Mouse (Mus musculus) A20 (cell line): ENCODE data around the gene Tacc3.

ENCODE experiments used
- DNase-seq: peaks from one replicate; pipeline ENCODE4 v3.0.0-alpha.2; 2011; ENCODE audit warnings: low read depth, low spot score

Tacc3 gene

GRCm38 (mm10) chr5:33655251-33655840, 2.6 kb upstream of the Tacc3 start:
- peak; percentile 75 for DNase-seq

GRCm38 (mm10) chr5:33656739-33657138, 1.2 kb upstream of the Tacc3 start:
- peak; percentile 45 for DNase-seq

- DNase-seq = peak; percentile 91
Observed at GRCm38 (mm10) chr5:33657251-33657786, 609 bp upstream of the Tacc3 start.

- no peak for DNase-seq
Observed at GRCm38 (mm10) chr5:33658664-33659050, 729 bp downstream of the Tacc3 start.

GRCm38 (mm10) chr5:33668223-33668622, 10.3 kb downstream of the Tacc3 start:
- DNase-seq = peak; percentile 51

- no peak for DNase-seq
Observed at GRCm38 (mm10) chr5:33671659-33672058, 13.7 kb downstream of the Tacc3 start.

- DNase-seq = no peak
Observed at GRCm38 (mm10) chr5:33674439-33674838, 16.5 kb downstream of the Tacc3 start.

- peak; percentile 51 for DNase-seq
Observed at GRCm38 (mm10) chr5:33675964-33676363, 18.0 kb downstream of the Tacc3 start.

GRCm38 (mm10) chr5:33678244-33678643, 20.3 kb downstream of the Tacc3 start:
- DNase-seq = no peak

- no peak for DNase-seq
Observed at GRCm38 (mm10) chr5:33681044-33681443, 23.1 kb downstream of the Tacc3 start.

- DNase-seq = no peak
Observed at GRCm38 (mm10) chr5:33681611-33682388, 23.9 kb downstream of the Tacc3 start.

- DNase-seq = peak; percentile 71
Observed at GRCm38 (mm10) chr5:33682963-33683362, 25.0 kb downstream of the Tacc3 start.

GRCm38 (mm10) chr5:33683897-33684652, 26.1 kb downstream of the Tacc3 start:
- DNase-seq = peak; percentile 62

GRCm38 (mm10) chr5:33684932-33685331, 27.0 kb downstream of the Tacc3 start:
- DNase-seq = no peak

- DNase-seq = no peak
Observed at GRCm38 (mm10) chr5:33687142-33687541, 29.2 kb downstream of the Tacc3 start.

- DNase-seq = no peak
Observed at GRCm38 (mm10) chr5:33688278-33689220, 30.6 kb downstream of the Tacc3 start.

- no peak for DNase-seq
Observed at GRCm38 (mm10) chr5:33689221-33689844, 31.4 kb downstream of the Tacc3 start.

- no peak for DNase-seq
Observed at GRCm38 (mm10) chr5:33689852-33690645, 32.1 kb downstream of the Tacc3 start.

GRCm38 (mm10) chr5:33692393-33692792, 34.5 kb downstream of the Tacc3 start:
- DNase-seq = no peak

- DNase-seq = peak; percentile 15
Observed at GRCm38 (mm10) chr5:33694461-33694847, 36.5 kb downstream of the Tacc3 start.
